Mouse (Mus musculus): ENCODE data around the gene Trim2. TPM values are rescaled to one million over a fixed set of nuclear protein-coding genes. Genes with fewer than 3 reads are reported as not detected.

Gene Trim2
- polyA plus RNA-seq, 1 experiment from 2014 or later = 184 TPM

- no peak overlapping the region for H3K9ac ChIP-seq (replicated peaks)
- WGBS = 62% methylated on average over 8 of the region's 11 CpGs
- no peaks in the 10 kb centered on the region for H3K36me3 ChIP-seq
- H3K27ac ChIP-seq (replicated peaks) = no peak overlapping the region
- no peak overlapping the region for H3K4me3 ChIP-seq
- no peak for ATAC-seq (ENCODE audit: low FRiP score, low read depth)
- H3K4me2 ChIP-seq (replicated peaks) = no peak overlapping the region
- H3K4me1 ChIP-seq = peaks cover 28% of the 10 kb centered on the region
- H3K9me3 ChIP-seq = no peaks in the 10 kb centered on the region
- H3K27me3 ChIP-seq = peaks cover 32% of the 10 kb centered on the region; the same call in 1 of the 2 replicates
Measured at GRCm38 (mm10) chr3:84337585-84337984, 30.9 kb upstream of the Trim2 start.

GRCm38 (mm10) chr3:84336342-84336741 lies 29.7 kb upstream of the Trim2 start:
- 93% methylated on average over 12 of the region's 12 CpGs for WGBS
- H3K4me2 ChIP-seq (replicated peaks) = no peak overlapping the region
- no peak overlapping the region for H3K9ac ChIP-seq (replicated peaks)

GRCm38 (mm10) chr3:84335421-84336073 lies 28.9 kb upstream of the Trim2 start:
- no peaks in the 10 kb centered on the region for H3K36me3 ChIP-seq
- no peak overlapping the region for H3K4me3 ChIP-seq
- H3K27me3 ChIP-seq = peaks cover 39% of the 10 kb centered on the region; the same call in 1 of the 2 replicates
- ATAC-seq (ENCODE audit: low FRiP score, low read depth) = no peak
- no peak overlapping the region for H3K9ac ChIP-seq (replicated peaks)
- 34% methylated on average over 8 of the region's 8 CpGs for WGBS
- no peaks in the 10 kb centered on the region for H3K9me3 ChIP-seq
- H3K4me1 ChIP-seq = peaks cover 19% of the 10 kb centered on the region
- no peak overlapping the region for H3K27ac ChIP-seq (replicated peaks)
- peak overlapping the region; percentile 39 for H3K4me2 ChIP-seq (replicated peaks)

More at GRCm38 (mm10) chr3:84336342-84336741, 29.7 kb upstream of the Trim2 start:
- Histone ChIP-seq H3K4me3 (no peak overlapping the region), H3K36me3 (no peaks in the 10 kb centered on the region), H3K27ac (replicated peaks) (no peak overlapping the region), H3K9me3 (no peaks in the 10 kb centered on the region), H3K27me3 (peaks cover 39% of the 10 kb centered on the region; the same call in 1 of the 2 replicates), H3K4me1 (peaks cover 27% of the 10 kb centered on the region)
- no peak for ATAC-seq (ENCODE audit: low FRiP score, low read depth)

GRCm38 (mm10) chr3:84334771-84335420 lies 28.2 kb upstream of the Trim2 start:
- Histone ChIP-seq H3K4me2 (replicated peaks) (peak overlapping the region; percentile 39), H3K4me1 (peaks cover 18% of the 10 kb centered on the region), H3K4me3 (no peak overlapping the region), H3K27me3 (peaks cover 39% of the 10 kb centered on the region; the same call in 1 of the 2 replicates), H3K36me3 (no peaks in the 10 kb centered on the region), H3K9me3 (no peaks in the 10 kb centered on the region), H3K9ac (replicated peaks) (no peak overlapping the region), H3K27ac (replicated peaks) (no peak overlapping the region)
- ATAC-seq (ENCODE audit: low FRiP score, low read depth) = 0 out of 2 replicates have a peak, but pooled peaks have one; percentile 14
- 10% methylated on average over 20 of the region's 20 CpGs for WGBS

GRCm38 (mm10) chr3:84333400-84334349 lies 27.0 kb upstream of the Trim2 start:
- Histone ChIP-seq H3K27me3 (peaks cover 39% of the 10 kb centered on the region; the same call in 1 of the 2 replicates), H3K36me3 (no peaks in the 10 kb centered on the region), H3K27ac (replicated peaks) (no peak overlapping the region), H3K4me2 (replicated peaks) (no peak overlapping the region), H3K4me3 (no peak overlapping the region), H3K9me3 (no peaks in the 10 kb centered on the region), H3K9ac (replicated peaks) (no peak overlapping the region), H3K4me1 (peaks cover 18% of the 10 kb centered on the region)
- 46% methylated on average over 22 of the region's 22 CpGs for WGBS
- ATAC-seq (ENCODE audit: low FRiP score, low read depth) = no peak

- 72% methylated on average over 2 of the region's 2 CpGs for WGBS
- H3K36me3 ChIP-seq = no peaks in the 10 kb centered on the region
Measured at GRCm38 (mm10) chr3:84330210-84330609, 23.5 kb upstream of the Trim2 start.

GRCm38 (mm10) chr3:84324967-84325441 lies 18.3 kb upstream of the Trim2 start:
- H3K36me3 ChIP-seq = no peaks in the 10 kb centered on the region
- H3K9ac ChIP-seq (replicated peaks) = no peak overlapping the region
- no peak for ATAC-seq (ENCODE audit: low FRiP score, low read depth)

More at GRCm38 (mm10) chr3:84330210-84330609, 23.5 kb upstream of the Trim2 start:
- no peak overlapping the region for H3K4me3 ChIP-seq
- H3K4me2 ChIP-seq (replicated peaks) = no peak overlapping the region
- no peak overlapping the region for H3K9ac ChIP-seq (replicated peaks)
- H3K4me1 ChIP-seq = peaks cover 16% of the 10 kb centered on the region
- H3K27me3 ChIP-seq = peaks cover 27% of the 10 kb centered on the region; the same call in 1 of the 2 replicates
- no peaks in the 10 kb centered on the region for H3K9me3 ChIP-seq
- H3K27ac ChIP-seq (replicated peaks) = no peak overlapping the region
- no peak for ATAC-seq (ENCODE audit: low FRiP score, low read depth)

GRCm38 (mm10) chr3:84324478-84324877 lies 17.8 kb upstream of the Trim2 start:
- H3K4me1 ChIP-seq = peaks cover 3% of the 10 kb centered on the region; the same call in 1 of the 2 replicates
- H3K9ac ChIP-seq (replicated peaks) = no peak overlapping the region
- H3K36me3 ChIP-seq = no peaks in the 10 kb centered on the region
- H3K4me2 ChIP-seq (replicated peaks) = no peak overlapping the region
- 25% methylated on average over 3 of the region's 3 CpGs for WGBS
- no peaks in the 10 kb centered on the region for H3K27me3 ChIP-seq
- no peaks in the 10 kb centered on the region for H3K9me3 ChIP-seq
- ATAC-seq (ENCODE audit: low FRiP score, low read depth) = no peak
- no peak overlapping the region for H3K4me3 ChIP-seq
- no peak overlapping the region for H3K27ac ChIP-seq (replicated peaks)

More at GRCm38 (mm10) chr3:84324967-84325441, 18.3 kb upstream of the Trim2 start:
- Histone ChIP-seq H3K4me1 (peaks cover 3% of the 10 kb centered on the region; the same call in 1 of the 2 replicates), H3K27ac (replicated peaks) (no peak overlapping the region), H3K9me3 (no peaks in the 10 kb centered on the region), H3K4me3 (no peak overlapping the region), H3K4me2 (replicated peaks) (no peak overlapping the region), H3K27me3 (no peaks in the 10 kb centered on the region)
- WGBS = 87% methylated on average over 12 of the region's 12 CpGs

- H3K4me3 ChIP-seq = no peak overlapping the region
- H3K27ac ChIP-seq (replicated peaks) = no peak overlapping the region
- H3K27me3 ChIP-seq = no peaks in the 10 kb centered on the region
- H3K4me1 ChIP-seq = peaks cover 3% of the 10 kb centered on the region; the same call in 1 of the 2 replicates
- no peaks in the 10 kb centered on the region for H3K36me3 ChIP-seq
- ATAC-seq (ENCODE audit: low FRiP score, low read depth) = no peak
- H3K4me2 ChIP-seq (replicated peaks) = no peak overlapping the region
- 38% methylated on average over 6 of the region's 6 CpGs for WGBS
- no peaks in the 10 kb centered on the region for H3K9me3 ChIP-seq
- no peak overlapping the region for H3K9ac ChIP-seq (replicated peaks)
Measured at GRCm38 (mm10) chr3:84324000-84324399, 17.3 kb upstream of the Trim2 start.

GRCm38 (mm10) chr3:84319504-84319903 lies 12.8 kb upstream of the Trim2 start:
- no peak for ATAC-seq (ENCODE audit: low FRiP score, low read depth)
- H3K9ac ChIP-seq (replicated peaks) = no peak overlapping the region
- no peak overlapping the region for H3K27ac ChIP-seq (replicated peaks)
- H3K4me3 ChIP-seq = no peak overlapping the region
- H3K27me3 ChIP-seq = no peaks in the 10 kb centered on the region
- no peaks in the 10 kb centered on the region for H3K9me3 ChIP-seq
- WGBS = 95% methylated on average over 3 of the region's 3 CpGs
- H3K36me3 ChIP-seq = no peaks in the 10 kb centered on the region
- peaks cover 11% of the 10 kb centered on the region for H3K4me1 ChIP-seq
- H3K4me2 ChIP-seq (replicated peaks) = no peak overlapping the region

GRCm38 (mm10) chr3:84318865-84319264 lies 12.2 kb upstream of the Trim2 start:
- Histone ChIP-seq H3K4me2 (replicated peaks) (no peak overlapping the region), H3K27ac (replicated peaks) (no peak overlapping the region), H3K9ac (replicated peaks) (no peak overlapping the region), H3K4me3 (no peak overlapping the region), H3K9me3 (no peaks in the 10 kb centered on the region), H3K4me1 (peaks cover 9% of the 10 kb centered on the region), H3K36me3 (no peaks in the 10 kb centered on the region), H3K27me3 (no peaks in the 10 kb centered on the region)
- 91% methylated on average over 4 of the region's 4 CpGs for WGBS
- no peak for ATAC-seq (ENCODE audit: low FRiP score, low read depth)
